Mouse (Mus musculus) liver, adult 2 months (tissue): ENCODE data around the gene Tspo. TPM values are rescaled to one million over a fixed set of nuclear protein-coding genes. Genes with fewer than 3 reads are reported as not detected.

Source experiments
- DNase-seq: peaks from one replicate; pipeline ENCODE4 v3.0.0-alpha.2; 2011; ENCODE audit warnings: low read depth, low spot score; ENCODE audit errors: extremely low read depth
- H3K27ac ChIP-seq: fragments of 200-500 bp; replicated peaks from 2 replicates; pipeline ENCODE4 v1.5.1; 2012; ENCODE audit warnings: low read depth, mild to moderate bottlenecking, control low read depth, inconsistent platforms, low read length; ENCODE audit not compliant: insufficient read depth
- H3K27me3 ChIP-seq: fragments of 200-500 bp; 2 replicates; pipeline ENCODE4 v1.6.1; 2012; ENCODE audit warnings: mild to moderate bottlenecking, moderate library complexity, low read length, inconsistent platforms; ENCODE audit not compliant: control insufficient read depth, insufficient read depth
- H3K36me3 ChIP-seq: fragments of 200-500 bp; 2 replicates; pipeline ENCODE4 v1.6.1; 2012; ENCODE audit warnings: low read length, inconsistent platforms; ENCODE audit not compliant: control insufficient read depth, insufficient read depth
- H3K4me1 ChIP-seq: fragments of 200-500 bp; 2 replicates; pipeline ENCODE4 v1.6.1; 2011; ENCODE audit warnings: low read length; ENCODE audit not compliant: control insufficient read depth, insufficient read depth
- H3K4me3 ChIP-seq: fragments of 200-500 bp; 2 replicates; pipeline ENCODE4 v1.5.1; 2011; ENCODE audit warnings: low read depth, mild to moderate bottlenecking, control low read depth, low read length, moderate library complexity; ENCODE audit not compliant: insufficient read depth
- H3K79me2 ChIP-seq: fragments of 200-500 bp; 2 replicates; pipeline ENCODE4 v1.6.1; 2012; ENCODE audit warnings: inconsistent platforms, mild to moderate bottlenecking, low read length, moderate library complexity; ENCODE audit not compliant: control insufficient read depth, insufficient read depth
- H3K9ac ChIP-seq: fragments of 200-500 bp; 2 replicates; pipeline ENCODE4 v1.6.1; 2012; ENCODE audit warnings: low read depth, mild to moderate bottlenecking, control low read depth, inconsistent platforms, low read length
- CTCF ChIP-seq: fragments of 200-500 bp; IDR thresholded peaks from 2 replicates; pipeline ENCODE4 v1.5.1; 2011; ENCODE audit warnings: low read depth, low read length, control low read depth
- POLR2A ChIP-seq: fragments of 200-500 bp; IDR thresholded peaks from 2 replicates; pipeline ENCODE4 v1.6.1; 2011; ENCODE audit warnings: low read length, control low read depth; ENCODE audit not compliant: insufficient read depth; ENCODE audit errors: extremely low read depth
- WGBS: fragments of 180-500 bp; shearing (Covaris S2); methylation state at CpG from one replicate; pipeline ENCODE4 v1.1.7; 2018; 5-methylcytosine and 5-hydroxymethylcytosine counted together
- polyA plus RNA-seq: library from polyadenylated mRNA; depleted of rRNA; stranded (reverse); fragments of >200 nt; gene quantifications from 2 replicates; pipeline ENCODE4 v1.2.3, GENCODE M21; 2012
- total RNA-seq: library from RNA; depleted of rRNA; stranded (reverse); fragments of >200 nt; gene quantifications from 2 replicates; pipeline ENCODE4 v1.2.3, GENCODE M21; 2014

Gene Tspo
- total and polyA plus RNA-seq, 2 experiments: 123 to 283 TPM

DNA sequence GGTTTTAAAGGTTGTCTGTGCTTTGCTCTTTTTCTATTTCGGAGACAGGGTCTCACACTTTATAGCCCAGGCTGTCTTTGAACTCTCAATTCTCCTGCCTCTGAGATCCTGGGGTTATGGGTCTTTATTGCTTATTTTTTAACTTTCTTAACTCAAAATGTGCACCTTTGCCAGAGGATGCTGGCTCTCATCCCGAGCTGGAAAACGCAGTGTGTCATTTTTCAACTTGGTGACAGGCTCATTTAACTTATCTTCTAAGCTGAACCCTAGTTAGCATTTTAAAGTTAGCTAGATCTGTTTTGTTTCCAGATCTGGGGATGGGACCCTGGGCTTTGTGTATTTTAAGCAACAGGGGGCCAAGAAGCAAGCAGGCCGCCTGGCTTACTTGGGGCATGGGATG lies 34.5 kb upstream of the Tspo start:
- no peaks in the 10 kb centered on the region for H3K27me3 ChIP-seq

GRCm38 (mm10) chr15:83529765-83530164 lies 33.6 kb upstream of the Tspo start:
- Histone ChIP-seq H3K4me1 (peaks cover 35% of the 10 kb centered on the region), H3K27me3 (no peaks in the 10 kb centered on the region), H3K27ac (peak overlapping the region; percentile 88), H3K36me3 (no peaks in the 10 kb centered on the region; the same call in 1 of the 2 replicates), H3K79me2 (peaks cover 22% of the 10 kb centered on the region), H3K9ac (peak overlapping the region; percentile 19; the same call in 1 of the 2 replicates), H3K4me3 (no peak overlapping the region)
- DNase-seq: peak; percentile 66
- TF ChIP-seq POLR2A: no peak
- no peak for TF ChIP-seq CTCF
- whole genome bisulfite sequencing: 8% methylated on average over 5 of the region's 5 CpGs

More for the DNA sequence above, 34.5 kb upstream of the Tspo start:
- H3K4me1 ChIP-seq: peaks cover 41% of the 10 kb centered on the region
- no peak for TF ChIP-seq CTCF
- TF ChIP-seq POLR2A: no peak
- H3K36me3 ChIP-seq: no peaks in the 10 kb centered on the region; the same call in 1 of the 2 replicates
- H3K9ac ChIP-seq: no peak overlapping the region
- peak; percentile 61 for DNase-seq
- peak overlapping the region; percentile 88 for H3K27ac ChIP-seq
- 33% methylated on average over 4 of the region's 4 CpGs for WGBS
- H3K4me3 ChIP-seq: no peak overlapping the region
- H3K79me2 ChIP-seq: peaks cover 21% of the 10 kb centered on the region

DNA sequence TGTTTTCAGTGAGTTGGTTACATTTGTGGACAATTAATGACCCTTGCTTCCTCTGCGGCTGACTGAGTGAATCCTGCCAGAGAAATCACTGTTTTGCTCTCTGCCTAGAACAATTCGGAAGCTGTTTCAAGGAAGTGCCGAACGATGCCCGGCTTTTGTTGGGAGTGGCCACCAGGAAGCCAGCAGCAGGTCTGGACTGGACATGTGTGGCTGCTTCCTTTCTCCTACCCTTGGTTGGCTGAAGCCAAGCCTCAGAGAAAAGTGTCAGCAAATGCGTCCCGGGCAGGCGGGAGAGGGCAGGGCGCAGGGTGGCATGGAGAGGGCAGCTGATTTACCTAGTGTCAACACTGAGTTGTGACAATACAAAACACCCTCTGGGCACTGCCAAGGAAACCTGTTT lies 33.2 kb upstream of the Tspo start:
- TF ChIP-seq CTCF: no peak
- TF ChIP-seq POLR2A: no peak
- 8% methylated on average over 9 of the region's 9 CpGs for WGBS
- Histone ChIP-seq H3K9ac (peak overlapping the region; percentile 18; the same call in 1 of the 2 replicates), H3K4me3 (no peak overlapping the region), H3K36me3 (no peaks in the 10 kb centered on the region; the same call in 1 of the 2 replicates), H3K79me2 (peaks cover 26% of the 10 kb centered on the region), H3K27ac (peak overlapping the region; percentile 88), H3K4me1 (peaks cover 37% of the 10 kb centered on the region), H3K27me3 (no peaks in the 10 kb centered on the region)
- peak; percentile 92 for DNase-seq

- no peaks in the 10 kb centered on the region for H3K27me3 ChIP-seq
- peak; percentile 97 for DNase-seq
- H3K27ac ChIP-seq: peak overlapping the region; percentile 88
- no peak overlapping the region for H3K4me3 ChIP-seq
- TF ChIP-seq CTCF (no peak), POLR2A (no peak)
- H3K36me3 ChIP-seq: no peaks in the 10 kb centered on the region; the same call in 1 of the 2 replicates
- peaks cover 35% of the 10 kb centered on the region for H3K4me1 ChIP-seq
- H3K9ac ChIP-seq: peak overlapping the region; percentile 25
- 25% methylated on average over 6 of the region's 6 CpGs for WGBS
- H3K79me2 ChIP-seq: peaks cover 28% of the 10 kb centered on the region
These were observed 32.7 kb upstream of the Tspo start for GRCm38 (mm10) chr15:83530688-83531087.

DNA sequence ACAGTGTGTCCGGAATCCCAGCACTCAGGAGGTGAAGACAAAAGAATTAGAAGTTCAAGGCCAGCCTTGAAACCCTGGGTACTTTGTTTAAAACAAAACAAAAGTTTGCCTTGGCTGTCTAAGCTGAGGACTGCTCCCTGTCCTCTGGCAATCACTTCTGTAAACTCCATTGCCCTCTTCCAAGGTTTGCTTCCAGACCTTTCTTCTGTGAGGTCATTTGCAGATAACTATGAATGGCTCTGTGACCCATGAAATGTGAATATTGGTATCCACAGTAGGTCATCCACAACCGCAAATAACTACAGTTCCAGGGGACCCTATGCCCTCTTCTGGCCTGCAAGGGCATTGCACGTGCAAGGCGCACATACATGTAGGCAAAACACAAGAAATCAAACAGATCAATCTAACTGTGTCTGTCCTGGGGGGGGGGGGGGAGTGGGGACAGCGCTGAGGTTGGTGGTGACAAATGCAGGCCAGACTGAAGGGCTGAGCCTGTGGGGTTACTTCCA lies 31.4 kb upstream of the Tspo start:
- Histone ChIP-seq H3K27me3 (no peaks in the 10 kb centered on the region), H3K36me3 (no peaks in the 10 kb centered on the region; the same call in 1 of the 2 replicates), H3K4me1 (peaks cover 32% of the 10 kb centered on the region), H3K4me3 (no peak overlapping the region), H3K79me2 (peaks cover 28% of the 10 kb centered on the region), H3K27ac (peak overlapping the region; percentile 88), H3K9ac (peak overlapping the region; percentile 35; the same call in 1 of the 2 replicates)
- WGBS: 28% methylated on average over 5 of the region's 5 CpGs
- DNase-seq: peak; percentile 98
- no peak for TF ChIP-seq POLR2A
- peak; percentile 86 for TF ChIP-seq CTCF

DNA sequence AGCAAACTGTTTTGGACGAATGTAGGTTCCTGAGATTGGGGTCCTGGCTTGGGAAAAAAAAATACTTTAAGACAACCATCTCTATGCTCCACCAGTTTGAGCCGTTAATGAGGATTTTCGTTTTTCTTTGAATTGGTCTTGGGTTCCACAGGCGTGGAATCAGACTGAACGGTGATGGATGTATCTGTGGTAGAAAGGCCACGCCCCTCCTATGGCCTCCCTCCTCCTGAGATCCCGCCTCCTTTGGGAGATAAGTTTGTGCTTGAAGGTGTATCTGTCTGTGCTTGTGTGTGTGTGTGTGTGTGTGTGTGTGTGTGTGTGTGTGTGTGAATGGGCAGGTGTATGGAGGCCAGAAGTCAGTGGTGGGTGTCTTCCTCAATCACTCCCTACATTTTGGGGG lies 30.8 kb upstream of the Tspo start:
- no peak for DNase-seq
- H3K27me3 ChIP-seq: no peaks in the 10 kb centered on the region
- H3K4me1 ChIP-seq: peaks cover 32% of the 10 kb centered on the region
- 75% methylated on average over 7 of the region's 7 CpGs for WGBS
- H3K9ac ChIP-seq: no peak overlapping the region
- H3K79me2 ChIP-seq: peaks cover 22% of the 10 kb centered on the region; the same call in 1 of the 2 replicates
- H3K36me3 ChIP-seq: no peaks in the 10 kb centered on the region; the same call in 1 of the 2 replicates
- TF ChIP-seq CTCF (no peak), POLR2A (no peak)
- H3K27ac ChIP-seq: no peak overlapping the region
- no peak overlapping the region for H3K4me3 ChIP-seq
